Comparison of ENCODE assay signal across 8 mouse cellular contexts in genomic region chr8:13675524-13675923, GRCm38 (mm10). TPM values are rescaled to one million over a fixed set of nuclear protein-coding genes. Genes with fewer than 3 reads are reported as not detected.
DNase-seq lines count a peak whose midpoint lies in the region; ATAC-seq and TF ChIP-seq lines count a peak whose summit lies in the region.

No protein-coding gene starts in this region.

- ATAC-seq in embryonic facial prominence, embryonic 12.5 days (ENCODE audit: insufficient number of reproducible peaks, insufficient read depth, low FRiP score, low TSS enrichment): no peak
- ATAC-seq in hindbrain, embryonic 16.5 days: no peak

- H3K79me2 ChIP-seq in myocyte (ENCODE audit: control insufficient read depth, insufficient read depth): peaks cover 56% of the 10 kb centered on the region

- no peaks in the 10 kb centered on the region for H3K36me3 ChIP-seq in embryonic facial prominence, embryonic 12.5 days
- H3K36me3 ChIP-seq in hindbrain, embryonic 16.5 days (ENCODE audit: control insufficient read depth, insufficient read depth, low read length): no peaks in the 10 kb centered on the region
- H3K36me3 ChIP-seq in myocyte (ENCODE audit: control insufficient read depth, insufficient read depth): no peaks in the 10 kb centered on the region

- peak overlapping the region; percentile 78 for H3K27ac ChIP-seq in left cerebral cortex, adult 2 months
- H3K27ac ChIP-seq in embryonic facial prominence, embryonic 12.5 days: peak overlapping the region; percentile 58; the same call in 1 of the 2 replicates
- peak overlapping the region; percentile 82 for H3K27ac ChIP-seq in hindbrain, embryonic 16.5 days (ENCODE audit: low read depth, low read length)

- no peaks in the 10 kb centered on the region for H3K9me3 ChIP-seq in embryonic facial prominence, embryonic 12.5 days
- no peaks in the 10 kb centered on the region for H3K9me3 ChIP-seq in hindbrain, embryonic 16.5 days (ENCODE audit: control insufficient read depth, low read length)

- peak overlapping the region; percentile 99 for H3K4me3 ChIP-seq in left cerebral cortex, adult 2 months
- peak overlapping the region; percentile 77 for H3K4me3 ChIP-seq in embryonic facial prominence, embryonic 12.5 days
- peak overlapping the region; percentile 62 for H3K4me3 ChIP-seq in hindbrain, embryonic 16.5 days (ENCODE audit: low read length)
- H3K4me3 ChIP-seq in myocyte: peak overlapping the region; percentile 70

- H3K4me2 ChIP-seq in embryonic facial prominence, embryonic 12.5 days (replicated peaks): peak overlapping the region; percentile 86
- peak overlapping the region; percentile 81 for H3K4me2 ChIP-seq in hindbrain, embryonic 16.5 days (ENCODE audit: low read length)
- H3K4me2 ChIP-seq in myocyte (ENCODE audit: low read depth): peak overlapping the region; percentile 95

- peaks cover 12% of the 10 kb centered on the region; the same call in 1 of the 2 replicates for H3K27me3 ChIP-seq in embryonic facial prominence, embryonic 12.5 days
- H3K27me3 ChIP-seq in hindbrain, embryonic 16.5 days (replicated peaks; ENCODE audit: control insufficient read depth, insufficient read depth, low read length): no peaks in the 10 kb centered on the region; the same call in 1 of the 2 replicates
- H3K27me3 ChIP-seq in myocyte (ENCODE audit: control insufficient read depth, insufficient read depth, insufficient read length): no peaks in the 10 kb centered on the region

- DNase-seq in left cerebral cortex, adult 2 months (ENCODE audit: extremely low spot score in 1 of 2, low spot score in 2 of 2): no peak
- DNase-seq in left cerebral cortex, postnatal 10 days (ENCODE audit: extremely low spot score in 1 of 2, low spot score in 2 of 2): no peak
- DNase-seq in ovary, postnatal 10 days (ENCODE audit: low spot score): no peak
- no peak for DNase-seq in embryo, embryonic 11 days
- no peak for DNase-seq in adrenal gland, postnatal 14 days

- intact Hi-C loops in left cerebral cortex, adult 2 months (cut with DNase I): no loop called here
- intact Hi-C loops in left cerebral cortex, postnatal 10 days (cut with DNase I): loop anchor here (5.0 kb wide), 2 partner anchors 73 to 123 kb away; no protein-coding TSS in a partner anchor

- peaks cover 18% of the 10 kb centered on the region for H3K4me1 ChIP-seq in embryonic facial prominence, embryonic 12.5 days
- H3K4me1 ChIP-seq in hindbrain, embryonic 16.5 days (ENCODE audit: control insufficient read depth, insufficient read depth, low read depth, low read length): peaks cover 26% of the 10 kb centered on the region

- peak overlapping the region; percentile 39 for H3ac ChIP-seq in myocyte (ENCODE audit: control insufficient read depth, insufficient read length)

- no peak for TF ChIP-seq CTCF in left cerebral cortex, adult 2 months (IDR thresholded peaks at IDR 0.05)

- 0 out of 2 replicates have a peak overlapping the region, but pooled peaks have one; percentile 64 for H3K9ac ChIP-seq in embryonic facial prominence, embryonic 12.5 days
- peak overlapping the region; percentile 67 for H3K9ac ChIP-seq in hindbrain, embryonic 16.5 days (ENCODE audit: low read depth, low read length)

- 42% methylated on average over 8 of the region's 8 CpGs for WGBS in embryonic facial prominence, embryonic 12.5 days
- WGBS in hindbrain, embryonic 16.5 days: 30% methylated on average over 8 of the region's 8 CpGs

- TF ChIP-seq POLR2A in myocyte (IDR thresholded peaks at IDR 0.05; ENCODE audit: insufficient read length, low read depth): no peak

TF ChIP-seq in myocyte, 11 proteins besides CTCF, POLR2A, EP300 and RAD21:
- TF ChIP-seq MYOD1 (IDR thresholded peaks at IDR 0.05; ENCODE audit: control insufficient read depth in 1 of 3, insufficient read length in 2 of 3, low read depth in 2 of 3): no peak
- no peak for TF ChIP-seq MYOG (IDR thresholded peaks at IDR 0.05; ENCODE audit: control insufficient read depth in 1 of 3, insufficient read depth in 1 of 3, insufficient read length in 2 of 3, low read depth in 2 of 3)
- TF ChIP-seq USF1 (IDR thresholded peaks at IDR 0.05; ENCODE audit: low read depth): no peak
- no peak for TF ChIP-seq SRF (IDR thresholded peaks at IDR 0.05; ENCODE audit: control insufficient read depth, insufficient read length, low read depth)
- TF ChIP-seq TCF12 (IDR thresholded peaks at IDR 0.05; ENCODE audit: insufficient read depth, poor library complexity, severe bottlenecking): no peak

RNA-seq across cellular contexts. Expression of gene Rasa3, which starts 1.9 kb away (rescaled TPM):
- total RNA-seq in left cerebral cortex, adult 2 months (2021): 10 to 100 TPM; 62.3 to 69.4 TPM
- 10 to 100 TPM; 55.6 to 56.9 TPM for total RNA-seq in left cerebral cortex, postnatal 10 days (2021)
- 26.1 and 26.3 TPM in 2 replicates for polyA plus RNA-seq in embryonic facial prominence, embryonic 12.5 days (2016; fragmentation: Nextera tagmentation; extraction: Ambion mirVana)
- 43.5 and 46.3 TPM in 2 replicates for polyA plus RNA-seq in hindbrain, embryonic 16.5 days (2015; fragmentation: Nextera tagmentation; extraction: Ambion mirVana)
- 39.6 TPM for polyA plus RNA-seq in myocyte (2012; fragmentation: generic; extraction: Trizol)
- total RNA-seq in adrenal gland, postnatal 14 days (2021): 29.4 and 39.3 TPM in 2 replicates

RNA-seq across cellular contexts. Expression of gene Cfap97d2, which starts 30.2 kb away (rescaled TPM):
- 1 to 10 TPM; 1.0 to 1.4 TPM for total RNA-seq in left cerebral cortex, adult 2 months (2021)
- total RNA-seq in left cerebral cortex, postnatal 10 days (2021): 1 to 10 TPM in 1 of 2 experiments, under 1 TPM in 1; 0.75 to 1.5 TPM
- 0.25 and 0.35 TPM in 2 replicates for polyA plus RNA-seq in embryonic facial prominence, embryonic 12.5 days (2016; fragmentation: Nextera tagmentation; extraction: Ambion mirVana)
- 1.0 and 1.9 TPM in 2 replicates for polyA plus RNA-seq in hindbrain, embryonic 16.5 days (2015; fragmentation: Nextera tagmentation; extraction: Ambion mirVana)
- 0.02 TPM for polyA plus RNA-seq in myocyte (2012; fragmentation: generic; extraction: Trizol)
- not detected in 2 replicates for total RNA-seq in adrenal gland, postnatal 14 days (2021)
